Mouse (Mus musculus) spleen, adult 2 months (tissue): Measurements from ENCODE around the gene Fam181a. TPM values are rescaled to one million over a fixed set of nuclear protein-coding genes. Genes with fewer than 3 reads are reported as not detected.

ENCODE experiments used
- DNase-seq, 2 experiments: peaks; one replicate each; pipeline versions ENCODE4 v3.0.0 to v3.0.0-alpha.2; 2012 to 2021; ENCODE audit warnings: low spot score in 2 of 2, low read depth in 1 of 2
- H3K27ac ChIP-seq: fragments of 200-500 bp; 2 replicates; pipeline ENCODE4 v1.5.1; 2012; ENCODE audit warnings: low read length, inconsistent platforms; ENCODE audit not compliant: insufficient read depth
- H3K27me3 ChIP-seq: fragments of 200-500 bp; 2 replicates; pipeline ENCODE4 v1.6.1; 2012; ENCODE audit warnings: mild to moderate bottlenecking, moderate library complexity, low read length, inconsistent platforms; ENCODE audit not compliant: control insufficient read depth, insufficient read depth
- H3K36me3 ChIP-seq: fragments of 200-500 bp; 2 replicates; pipeline ENCODE4 v1.6.1; 2012; ENCODE audit warnings: mild to moderate bottlenecking, low read length, inconsistent platforms; ENCODE audit not compliant: control insufficient read depth, insufficient read depth
- H3K4me1 ChIP-seq: fragments of 200-500 bp; 2 replicates; pipeline ENCODE4 v1.6.1; 2011; ENCODE audit warnings: inconsistent platforms; ENCODE audit not compliant: control insufficient read depth, insufficient read depth, insufficient read length
- H3K4me3 ChIP-seq: fragments of 200-500 bp; 2 replicates; pipeline ENCODE4 v1.5.1; 2011; ENCODE audit warnings: mild to moderate bottlenecking, inconsistent platforms; ENCODE audit not compliant: insufficient read depth, insufficient read length; ENCODE audit errors: extremely low read depth
- CTCF ChIP-seq: fragments of 200-500 bp; IDR thresholded peaks from 2 replicates; pipeline ENCODE4 v1.5.1; 2011; ENCODE audit warnings: mild to moderate bottlenecking, inconsistent platforms; ENCODE audit not compliant: insufficient read depth, insufficient read length, insufficient replicate concordance; ENCODE audit errors: extremely low read depth
- POLR2A ChIP-seq: fragments of 200-500 bp; IDR thresholded peaks from 2 replicates; pipeline ENCODE4 v1.6.1; 2011; ENCODE audit warnings: low read depth, low read length, inconsistent platforms
- WGBS: fragments of 180-500 bp; shearing (Covaris S2); methylation state at CpG from one replicate; pipeline ENCODE4 v1.1.7; 2018; 5-methylcytosine and 5-hydroxymethylcytosine counted together
- polyA plus RNA-seq: library from polyadenylated mRNA; depleted of rRNA; stranded (reverse); fragments of >200 nt; gene quantifications from 2 replicates; pipeline ENCODE4 v1.2.3, GENCODE M21; 2012

Gene Fam181a
- polyA plus RNA-seq, 1 experiment, result not detected

DNA sequence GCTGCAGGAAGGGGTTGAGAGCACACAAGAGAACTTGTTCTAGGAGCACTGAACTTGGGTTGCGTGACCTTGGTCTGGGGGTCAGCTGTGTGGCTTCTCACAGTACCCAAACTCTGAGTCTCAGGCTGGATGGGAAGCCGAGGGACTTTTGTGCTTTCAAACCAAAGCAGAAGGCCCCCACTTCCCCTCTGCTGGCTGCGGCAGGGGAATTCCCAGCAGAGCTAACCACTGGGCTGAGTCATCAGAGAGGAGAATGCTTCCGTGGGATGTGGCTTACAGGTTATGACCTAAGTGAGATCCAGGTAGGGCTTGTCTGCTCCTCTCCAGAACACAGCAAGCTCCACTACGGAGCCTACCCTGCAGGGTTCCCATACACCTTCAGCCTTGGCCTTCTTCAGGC is 30.4 kb downstream of the Fam181a start:
- WGBS, result 8% methylated on average over 5 of the region's 5 CpGs
- Histone ChIP-seq H3K36me3 (no peaks in the 10 kb centered on the region), H3K4me3 (no peak overlapping the region), H3K27me3 (no peaks in the 10 kb centered on the region), H3K27ac (peak overlapping the region; percentile 60), H3K4me1 (peaks cover 65% of the 10 kb centered on the region)
- DNase-seq, result peak; percentile 73 to 83
- TF ChIP-seq POLR2A, result no peak
- TF ChIP-seq CTCF, result no peak

DNA sequence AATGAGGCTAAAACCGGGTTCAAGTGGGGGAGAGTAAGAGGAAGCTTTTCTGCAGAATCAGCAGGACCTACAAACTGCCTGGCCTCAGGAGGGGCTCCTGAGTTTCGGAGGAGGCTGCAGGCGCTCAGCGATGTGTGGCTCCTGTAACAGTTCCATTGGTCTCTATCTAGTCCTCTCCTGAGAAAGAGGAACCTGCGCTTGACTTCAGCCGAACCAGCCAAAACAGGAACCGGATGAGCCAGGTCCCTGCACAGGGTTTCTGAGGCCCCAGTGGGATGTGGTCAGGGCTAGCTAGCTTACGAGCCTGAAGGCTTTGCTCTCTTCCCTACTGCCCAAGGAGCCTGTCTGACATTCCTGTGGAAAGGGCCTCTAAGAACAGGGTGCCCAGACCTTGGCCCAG is 32.7 kb downstream of the Fam181a start:
- DNase-seq, result peak; percentile 76 to 82
- no peaks in the 10 kb centered on the region for H3K27me3 ChIP-seq
- peaks cover 69% of the 10 kb centered on the region for H3K4me1 ChIP-seq
- TF ChIP-seq POLR2A, result no peak
- no peak for TF ChIP-seq CTCF
- peak overlapping the region; percentile 84 for H3K27ac ChIP-seq
- no peak overlapping the region for H3K4me3 ChIP-seq
- 16% methylated on average over 8 of the region's 8 CpGs for WGBS
- no peaks in the 10 kb centered on the region for H3K36me3 ChIP-seq

DNA sequence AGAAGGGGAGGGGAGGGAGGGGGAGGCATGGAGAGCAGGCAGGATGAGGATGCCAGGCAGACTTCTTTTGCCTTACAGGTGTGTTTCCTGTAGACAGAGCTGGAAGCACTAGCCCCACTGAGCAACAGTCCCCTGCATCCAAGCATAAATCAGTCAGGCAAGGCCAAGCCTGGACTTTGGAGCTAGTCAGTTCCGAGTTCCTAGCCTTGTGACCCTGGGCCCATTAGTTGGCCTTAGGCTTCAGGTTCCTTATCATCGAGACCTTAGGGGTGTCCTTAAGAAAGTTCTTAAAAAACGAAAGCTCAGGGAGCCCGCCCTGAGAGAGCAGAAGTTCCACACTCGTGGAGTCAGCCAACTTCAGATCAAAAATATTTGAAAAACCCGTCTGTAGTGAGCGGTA is 34.2 kb downstream of the Fam181a start:
- no peak overlapping the region for H3K27ac ChIP-seq
- TF ChIP-seq POLR2A (no peak), CTCF (no peak)

DNA sequence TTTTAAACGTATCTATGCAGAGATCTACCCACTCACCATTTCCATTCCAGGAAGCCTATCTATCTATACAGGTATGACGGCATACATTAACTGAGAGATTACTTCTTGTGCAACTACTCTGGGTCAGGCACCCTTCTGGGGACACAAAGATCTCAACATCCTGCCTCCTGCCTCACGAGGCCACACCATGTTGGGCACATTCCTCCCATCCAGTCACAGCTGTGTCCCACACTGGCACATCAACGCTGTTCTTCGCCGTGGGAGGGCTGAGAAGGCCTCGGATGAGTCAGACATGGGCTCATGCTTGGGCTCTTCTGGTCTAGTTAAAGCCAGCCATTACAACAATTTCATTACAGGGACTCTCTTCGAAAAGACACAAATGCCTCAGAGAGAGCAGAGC is 36.2 kb downstream of the Fam181a start:
- Histone ChIP-seq H3K4me3 (no peak overlapping the region), H3K27me3 (no peaks in the 10 kb centered on the region), H3K36me3 (no peaks in the 10 kb centered on the region), H3K4me1 (peaks cover 40% of the 10 kb centered on the region), H3K27ac (peak overlapping the region; percentile 17)
- no peak for DNase-seq
- 59% methylated on average over 8 of the region's 8 CpGs for WGBS
- no peak for TF ChIP-seq CTCF
- no peak for TF ChIP-seq POLR2A

More for the DNA sequence above, 34.2 kb downstream of the Fam181a start:
- Histone ChIP-seq H3K4me3 (no peak overlapping the region), H3K4me1 (peaks cover 58% of the 10 kb centered on the region), H3K27me3 (no peaks in the 10 kb centered on the region), H3K36me3 (no peaks in the 10 kb centered on the region)
- DNase-seq, result no peak
- WGBS, result 80% methylated on average over 7 of the region's 7 CpGs

DNA sequence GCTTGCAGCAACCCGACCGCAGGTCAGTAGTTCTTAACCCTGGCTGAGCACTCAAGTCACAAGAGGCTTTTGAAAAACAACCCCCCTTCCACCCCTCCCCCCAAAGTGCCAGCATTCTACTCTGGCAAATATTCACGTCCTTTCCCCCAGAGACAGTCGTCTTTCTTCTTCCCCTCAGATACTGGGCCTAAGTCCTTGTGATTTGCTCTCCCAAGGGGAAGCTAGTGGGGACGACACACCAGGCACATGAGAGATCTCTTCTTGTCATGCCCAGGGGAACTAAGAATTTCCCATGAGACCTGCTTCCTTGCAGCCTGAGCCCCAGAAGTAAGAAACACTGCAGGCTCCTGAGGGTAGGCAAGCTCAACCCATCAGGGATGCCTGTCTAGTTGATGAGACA is 36.6 kb downstream of the Fam181a start:
- no peak for DNase-seq
- H3K27me3 ChIP-seq, result no peaks in the 10 kb centered on the region
- H3K27ac ChIP-seq, result peak overlapping the region; percentile 34; the same call in 1 of the 2 replicates
- no peaks in the 10 kb centered on the region for H3K36me3 ChIP-seq
- no peak for TF ChIP-seq POLR2A
- no peak for TF ChIP-seq CTCF
- no peak overlapping the region for H3K4me3 ChIP-seq
- peaks cover 36% of the 10 kb centered on the region for H3K4me1 ChIP-seq
- 37% methylated on average over 5 of the region's 5 CpGs for WGBS

DNA sequence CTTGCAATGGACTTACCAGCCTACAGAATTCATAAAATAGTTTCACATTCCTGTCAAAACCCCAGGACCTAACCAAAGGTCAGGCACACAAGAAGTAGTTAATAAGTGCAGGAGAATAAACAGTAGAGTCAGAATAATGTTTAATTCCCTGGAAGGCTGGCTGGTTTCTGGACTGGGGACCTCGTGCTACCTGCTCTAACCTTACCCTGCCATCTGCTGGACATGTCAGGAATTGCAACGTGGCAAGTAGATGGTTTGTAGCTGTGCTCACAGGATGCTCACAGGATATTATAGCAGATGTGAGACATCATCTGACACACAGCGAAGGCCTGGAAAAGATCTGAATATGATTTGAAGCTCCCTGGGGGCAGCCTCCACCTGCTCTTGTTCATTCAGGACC is 37.7 kb downstream of the Fam181a start:
- Histone ChIP-seq H3K4me3 (no peak overlapping the region), H3K27me3 (no peaks in the 10 kb centered on the region), H3K27ac (no peak overlapping the region), H3K36me3 (no peaks in the 10 kb centered on the region), H3K4me1 (peaks cover 31% of the 10 kb centered on the region)
- WGBS, result 0% methylated on average over 3 of the region's 3 CpGs
- TF ChIP-seq POLR2A (no peak), CTCF (peak; percentile 89; the same call in 1 of the 2 replicates)
- peak; percentile 61 to 81 for DNase-seq

DNA sequence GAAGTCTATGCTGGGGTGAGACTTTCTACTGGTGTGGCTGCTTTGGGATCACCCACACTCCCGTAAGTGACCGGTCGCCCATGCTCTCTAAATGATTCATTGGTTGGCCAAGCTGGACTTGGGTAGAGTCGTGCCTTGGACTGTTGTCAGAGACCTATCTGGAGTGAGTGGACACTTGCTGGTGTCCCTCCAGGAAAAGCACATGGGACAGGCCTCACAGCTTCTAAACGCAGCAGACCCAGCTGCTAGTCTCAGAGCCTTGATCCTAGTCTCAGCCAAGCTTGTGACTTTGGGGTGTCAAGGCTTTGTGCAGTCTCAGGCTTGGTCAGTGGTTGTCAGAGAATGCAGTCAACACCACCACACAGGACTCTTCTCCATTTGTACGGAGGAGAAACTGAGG is 42.0 kb downstream of the Fam181a start:
- H3K4me3 ChIP-seq, result no peak overlapping the region
- TF ChIP-seq CTCF, result no peak
- no peak overlapping the region for H3K27ac ChIP-seq
- WGBS, result 90% methylated on average over 6 of the region's 6 CpGs
- H3K27me3 ChIP-seq, result no peaks in the 10 kb centered on the region
- peaks cover 6% of the 10 kb centered on the region; the same call in 1 of the 2 replicates for H3K4me1 ChIP-seq
- H3K36me3 ChIP-seq, result no peaks in the 10 kb centered on the region
- DNase-seq, result no peak
